Mouse (Mus musculus) thymus, postnatal 4 days (tissue): ENCODE results near the gene Rasgrp3.
"Not testable (repeated sequence)": the region's sequence is repeated elsewhere in the genome, so short reads cannot be mapped to it uniquely, and the experiment has no call there.

ENCODE experiments used
- DNase-seq: peaks from one replicate; pipeline ENCODE4 v3.0.0; 2021

Rasgrp3 gene

GRCm38 (mm10) chr17:75435599-75435998, at the start of gene Rasgrp3:
Rasgrp3 (plus strand) TSS chr17:75435896.
- no peak for DNase-seq

DNA sequence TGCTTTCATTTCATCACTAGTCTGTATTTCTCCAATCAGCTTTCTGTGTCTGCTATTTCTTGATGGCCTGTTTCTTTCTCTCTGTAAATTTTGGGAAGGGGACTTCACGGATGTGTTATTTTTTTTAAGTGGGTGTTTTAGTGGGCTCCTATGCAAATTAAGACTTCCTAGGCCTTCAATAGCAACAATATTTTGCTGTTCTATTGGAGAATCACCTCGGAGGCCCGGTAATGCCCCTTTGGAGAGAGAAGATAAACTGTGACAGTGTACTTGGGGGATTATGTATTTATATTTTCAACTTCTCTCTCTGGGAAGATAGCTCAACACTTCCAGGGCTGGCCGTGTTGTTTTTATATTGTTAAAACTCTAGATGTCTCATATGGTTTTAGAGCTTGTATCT, 47.3 kb upstream of the Rasgrp3 start:
- DNase-seq = no peak

DNA sequence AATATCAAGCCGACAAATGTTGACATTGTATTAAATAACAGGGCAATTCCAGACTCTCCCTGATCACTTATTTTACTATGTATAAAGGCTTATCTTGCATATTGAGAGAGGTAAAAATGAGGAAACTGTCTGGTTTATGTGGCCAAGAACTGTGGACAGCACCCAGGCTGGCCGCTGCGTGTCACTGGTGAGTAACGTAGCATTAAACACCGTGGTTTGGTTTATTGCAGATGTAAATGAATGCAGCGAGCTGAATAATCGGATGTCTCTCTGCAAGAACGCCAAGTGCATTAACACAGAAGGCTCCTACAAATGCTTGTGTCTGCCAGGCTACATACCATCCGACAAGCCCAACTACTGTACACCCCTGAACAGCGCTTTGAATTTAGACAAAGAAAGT, 45.6 kb upstream of the Rasgrp3 start:
- DNase-seq = no peak

- DNase-seq = no peak
These were observed 44.1 kb upstream of the Rasgrp3 start for GRCm38 (mm10) chr17:75391429-75392192.

GRCm38 (mm10) chr17:75406405-75406804, 29.3 kb upstream of the Rasgrp3 start:
- DNase-seq = no peak

DNA sequence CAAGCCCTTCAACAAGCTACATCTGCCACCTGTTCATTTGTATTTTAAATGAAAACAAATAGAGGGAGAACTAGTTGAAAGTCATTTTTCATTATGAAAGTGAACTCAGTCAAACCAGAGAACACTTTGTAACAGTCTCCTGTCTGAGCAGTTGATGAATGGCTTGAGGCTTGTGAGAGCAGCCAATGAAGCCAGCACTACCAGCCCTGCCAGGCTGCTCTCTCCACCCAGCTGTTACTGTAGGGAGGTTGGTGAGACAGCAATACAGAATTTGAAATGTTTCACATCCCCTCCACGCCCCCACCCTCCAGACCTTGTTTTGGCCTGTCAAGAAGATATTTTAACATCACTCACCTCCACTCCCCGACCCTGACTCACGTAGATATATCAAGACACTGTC, 18.8 kb upstream of the Rasgrp3 start:
- DNase-seq = no peak

DNA sequence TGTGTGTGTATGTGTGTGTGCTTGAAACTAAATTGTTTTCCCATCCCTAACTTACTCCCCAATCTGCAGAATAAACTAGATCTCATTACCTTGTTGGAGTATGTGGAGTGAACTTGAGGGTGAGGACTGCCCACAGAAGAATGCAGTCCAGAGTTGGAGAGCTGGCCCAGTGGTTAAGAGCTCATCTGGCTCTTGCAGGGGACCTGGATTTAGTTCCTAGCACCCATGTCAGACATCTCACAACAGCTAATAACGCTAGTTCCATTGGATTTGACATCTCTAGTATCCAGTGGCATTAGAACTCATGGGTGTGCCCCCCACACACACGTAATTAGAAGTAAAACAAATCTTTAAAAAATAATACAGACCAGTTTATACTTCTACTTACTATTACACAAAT, 1.5 kb upstream of the Rasgrp3 start:
- DNase-seq = no peak

DNA sequence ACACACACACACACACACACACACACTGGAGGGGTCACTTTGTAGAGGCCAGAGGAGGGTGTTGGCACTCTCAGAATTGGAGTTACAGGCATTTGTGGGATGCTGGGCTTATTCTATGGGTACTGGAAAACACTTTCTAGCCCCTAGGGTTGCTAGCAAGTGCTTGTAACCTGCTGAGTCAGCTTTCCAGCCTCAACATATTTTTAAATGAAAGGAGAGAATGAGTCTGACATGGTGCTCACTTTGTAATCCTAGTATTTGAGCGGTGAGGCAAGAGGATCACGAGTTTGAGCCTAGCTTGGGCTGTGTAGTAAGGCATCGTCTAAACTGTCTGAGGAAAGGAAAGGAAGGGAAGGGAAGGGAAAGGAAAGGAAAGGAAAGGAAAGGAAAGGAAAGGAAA, 825 bp upstream of the Rasgrp3 start:
- no peak for DNase-seq

DNA sequence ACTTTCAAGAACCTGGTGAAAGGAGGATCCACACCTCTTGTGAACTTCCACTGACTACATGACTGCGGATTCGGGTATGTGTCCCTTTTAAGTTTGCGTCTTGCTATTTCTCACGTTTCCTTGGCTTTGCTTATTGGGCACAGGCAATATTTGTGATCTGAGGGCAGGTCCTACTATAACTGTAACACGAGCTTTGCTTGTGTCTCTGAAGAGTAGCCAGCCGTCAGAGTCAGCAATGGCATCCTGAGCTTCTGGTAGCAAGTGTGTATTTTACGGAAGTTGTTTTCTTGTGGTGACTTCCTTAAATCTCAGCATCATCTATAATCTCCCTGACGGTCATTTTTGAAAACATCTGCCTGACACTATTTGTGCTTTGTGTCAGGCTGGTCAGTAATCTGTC, 399 bp downstream of the Rasgrp3 start:
- DNase-seq = no peak

DNA sequence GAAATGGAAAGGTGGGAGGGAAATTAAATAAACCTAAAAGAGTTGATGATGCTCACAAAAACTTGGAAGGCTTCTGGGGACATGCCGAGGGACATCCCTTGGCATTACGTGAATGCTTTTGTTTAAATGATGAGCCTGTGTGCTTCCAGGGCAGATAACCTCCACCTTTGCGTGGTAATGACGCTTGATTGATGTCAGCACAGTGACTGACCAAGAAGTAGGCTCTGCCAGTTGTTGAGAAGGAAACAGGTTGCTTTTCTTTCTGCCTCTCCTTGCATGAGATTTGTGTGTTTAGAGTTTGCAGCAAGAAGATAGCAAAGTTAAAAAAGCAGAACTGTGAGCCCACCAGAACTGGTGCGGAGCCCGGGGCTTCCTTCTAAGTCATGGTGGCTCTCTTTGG, 1.1 kb downstream of the Rasgrp3 start:
- no peak for DNase-seq

- no peak for DNase-seq
These were observed 1.6 kb downstream of the Rasgrp3 start for GRCm38 (mm10) chr17:75437239-75437750.

- DNase-seq = no peak
These were observed 2.5 kb downstream of the Rasgrp3 start for GRCm38 (mm10) chr17:75438162-75438561.

DNA sequence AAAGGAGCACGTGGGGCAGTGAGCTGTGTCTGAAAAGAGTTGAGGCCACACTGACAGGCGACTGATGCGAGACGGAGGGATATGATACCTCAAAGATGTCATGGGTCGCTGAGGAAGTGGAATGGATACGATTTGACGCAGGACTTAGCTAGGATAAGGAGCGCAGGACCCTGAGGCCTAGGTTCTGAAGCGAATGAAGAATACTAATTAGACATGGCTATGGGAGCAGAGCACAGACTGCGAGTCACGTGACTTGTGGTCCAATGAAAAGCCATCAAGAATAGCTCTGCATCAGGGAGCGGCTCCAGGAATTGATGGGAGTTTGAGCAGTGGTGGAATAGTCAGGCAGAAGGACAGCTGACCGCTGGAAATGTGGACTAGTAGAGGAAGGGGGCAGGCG, 3.4 kb downstream of the Rasgrp3 start:
- no peak for DNase-seq

GRCm38 (mm10) chr17:75440619-75441018, 4.9 kb downstream of the Rasgrp3 start:
- DNase-seq = no peak

GRCm38 (mm10) chr17:75441260-75441830, 5.6 kb downstream of the Rasgrp3 start:
- DNase-seq = no peak

DNA sequence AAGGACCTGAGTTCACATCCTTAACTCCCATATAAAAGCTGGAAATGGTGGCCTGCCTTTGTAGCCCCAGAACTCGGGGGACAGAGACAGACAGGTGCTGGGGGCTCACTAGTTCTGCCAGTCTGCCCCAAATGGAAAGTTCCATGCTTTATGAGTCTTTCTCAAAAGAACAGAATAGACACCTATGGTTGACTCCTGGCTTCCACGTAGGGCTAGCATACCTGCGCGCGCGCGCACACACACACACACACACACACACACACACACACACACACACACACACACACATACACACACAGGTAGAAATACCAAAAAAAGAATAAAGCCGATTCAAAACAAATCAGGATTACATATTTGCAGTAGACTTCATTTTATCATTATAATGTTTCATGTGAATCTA, 6.7 kb downstream of the Rasgrp3 start:
- DNase-seq = no peak

DNA sequence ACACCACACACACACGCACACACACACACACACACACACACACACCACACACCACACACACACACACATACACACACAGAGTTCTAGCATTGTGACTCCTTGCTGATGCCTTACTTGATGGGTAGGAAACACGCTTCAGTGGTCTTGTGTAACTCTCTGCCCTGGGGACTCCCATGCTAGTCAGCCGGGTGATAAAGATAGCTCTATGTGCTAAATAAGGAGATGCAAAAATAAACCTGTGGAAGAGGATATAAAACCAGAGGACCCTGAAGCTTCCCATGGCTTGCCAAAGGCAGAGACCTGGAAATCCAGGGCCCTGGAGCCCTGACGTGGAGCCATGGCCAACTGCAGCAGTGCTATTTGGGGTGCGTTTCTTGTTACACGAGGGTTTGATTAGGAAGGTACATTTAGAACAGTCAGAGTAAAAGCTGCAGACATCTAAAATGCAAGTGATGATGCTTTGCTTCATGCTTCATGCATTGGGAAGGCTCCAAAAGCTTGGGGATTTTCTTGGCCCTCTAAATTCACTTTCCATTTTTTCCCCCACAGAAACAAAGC, 7.4 kb downstream of the Rasgrp3 start:
- DNase-seq = no peak

GRCm38 (mm10) chr17:75448257-75448656, 12.6 kb downstream of the Rasgrp3 start:
- no peak for DNase-seq

- DNase-seq = no peak
These were observed 13.3 kb downstream of the Rasgrp3 start for GRCm38 (mm10) chr17:75449022-75449421.

DNA sequence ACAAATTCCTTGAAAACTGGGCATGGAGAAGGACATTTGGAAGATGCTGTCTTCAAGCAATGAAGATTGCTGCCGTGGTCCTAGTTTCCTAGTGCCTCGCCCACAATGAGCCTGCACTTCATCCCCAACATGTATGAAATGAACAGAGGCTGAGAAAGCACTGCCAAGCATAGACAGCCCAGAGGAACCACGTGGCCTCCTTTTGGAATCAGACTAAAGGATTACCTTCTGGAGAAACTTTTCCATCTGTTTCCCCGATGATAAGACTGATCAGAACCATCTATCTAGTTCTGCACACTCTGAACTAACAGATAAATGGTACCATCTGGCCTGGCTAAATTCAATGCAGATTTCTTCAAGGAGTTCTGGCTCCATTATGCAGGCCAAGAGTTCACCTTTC, 16.6 kb downstream of the Rasgrp3 start:
- DNase-seq = no peak

GRCm38 (mm10) chr17:75453639-75454038, 17.9 kb downstream of the Rasgrp3 start:
- no peak for DNase-seq

- DNase-seq = not testable (repeated sequence)
These were observed 20.4 kb downstream of the Rasgrp3 start for GRCm38 (mm10) chr17:75456096-75456495.

- no peak for DNase-seq
These were observed 24.9 kb downstream of the Rasgrp3 start for GRCm38 (mm10) chr17:75460621-75461020.

GRCm38 (mm10) chr17:75461771-75462170, 26.1 kb downstream of the Rasgrp3 start:
- no peak for DNase-seq
